Mouse (Mus musculus) liver, postnatal 0 days (tissue): ENCODE results near the gene Gm13290. TPM values are rescaled to one million over a fixed set of nuclear protein-coding genes. Genes with fewer than 3 reads are reported as not detected.
"Not testable (repeated sequence)": the region's sequence is repeated elsewhere in the genome, so short reads cannot be mapped to it uniquely, and the experiment has no call there.

Experiments
- ATAC-seq: fragments of 200-750 bp; cut with Nextera tagmentation; 2 replicates; pipeline ENCODE4 v1.8.0; 2017; ENCODE audit warnings: mild to moderate bottlenecking, moderate library complexity
- DNase-seq: peaks from one replicate; pipeline ENCODE4 v3.0.0-alpha.2; 2016
- H3K27ac ChIP-seq: fragments of 300-500 bp; sonication (generic); 2 replicates; pipeline ENCODE4 v1.5.1; 2014; ENCODE audit warnings: antibody characterized with exemption, moderate library complexity, mild to moderate bottlenecking, low read depth
- H3K27me3 ChIP-seq: fragments of 300-500 bp; sonication (generic); 2 replicates; pipeline ENCODE4 v1.6.1; 2014; ENCODE audit warnings: low read length, control low read depth, mixed read lengths; ENCODE audit not compliant: insufficient read depth
- H3K36me3 ChIP-seq: fragments of 300-500 bp; sonication (generic); replicated peaks from 2 replicates; pipeline ENCODE4 v1.6.1; 2014; ENCODE audit warnings: mild to moderate bottlenecking, control low read depth, low read length, moderate library complexity, mixed read lengths; ENCODE audit not compliant: insufficient read depth
- H3K4me1 ChIP-seq: fragments of 300-500 bp; sonication (generic); 2 replicates; pipeline ENCODE4 v1.6.1; 2014; ENCODE audit warnings: antibody characterized with exemption, mild to moderate bottlenecking, control low read depth; ENCODE audit not compliant: insufficient read depth
- H3K4me2 ChIP-seq: fragments of 300-500 bp; sonication (generic); 2 replicates; pipeline ENCODE4 v1.6.1; 2014; ENCODE audit warnings: low read depth, mild to moderate bottlenecking, low read length, moderate library complexity, mixed read lengths
- H3K4me3 ChIP-seq: fragments of 300-500 bp; sonication (generic); 2 replicates; pipeline ENCODE4 v1.5.1; 2014; ENCODE audit warnings: low read depth, low read length
- H3K9ac ChIP-seq: fragments of 300-500 bp; sonication (generic); replicated peaks from 2 replicates; pipeline ENCODE4 v1.6.1; 2014; ENCODE audit warnings: mild to moderate bottlenecking, moderate library complexity
- H3K9me3 ChIP-seq: fragments of 300-500 bp; sonication (generic); 2 replicates; pipeline ENCODE4 v1.6.1; 2016; ENCODE audit warnings: mild to moderate bottlenecking, control low read depth, low read length, mixed read lengths
- CTCF ChIP-seq: sonication (generic); IDR thresholded peaks from 2 replicates; pipeline ENCODE4 v1.5.1; 2016; ENCODE audit warnings: antibody characterized with exemption, low read depth
- EP300 ChIP-seq: IDR thresholded peaks from 2 replicates; pipeline ENCODE4 v1.6.1; 2016; ENCODE audit warnings: antibody characterized with exemption, low read depth, mild to moderate bottlenecking
- WGBS: fragments of 180-500 bp; shearing (Covaris S2); extraction: QIAGEN DNeasy Blood & Tissue Kit; methylation state at CpG from one replicate; pipeline ENCODE4 v1.1.7; 2014; ENCODE audit not compliant: insufficient replicate concordance; 5-methylcytosine and 5-hydroxymethylcytosine counted together
- polyA plus RNA-seq: library from polyadenylated mRNA; unstranded; fragments of >200 nt; fragmentation: Nextera tagmentation; extraction: Ambion mirVana; gene quantifications from 2 replicates; pipeline ENCODE4 v1.2.1, GENCODE M21; 2015

Gene Gm13290
- polyA plus RNA-seq, 1 experiment from 2014 or later, result not detected

DNA sequence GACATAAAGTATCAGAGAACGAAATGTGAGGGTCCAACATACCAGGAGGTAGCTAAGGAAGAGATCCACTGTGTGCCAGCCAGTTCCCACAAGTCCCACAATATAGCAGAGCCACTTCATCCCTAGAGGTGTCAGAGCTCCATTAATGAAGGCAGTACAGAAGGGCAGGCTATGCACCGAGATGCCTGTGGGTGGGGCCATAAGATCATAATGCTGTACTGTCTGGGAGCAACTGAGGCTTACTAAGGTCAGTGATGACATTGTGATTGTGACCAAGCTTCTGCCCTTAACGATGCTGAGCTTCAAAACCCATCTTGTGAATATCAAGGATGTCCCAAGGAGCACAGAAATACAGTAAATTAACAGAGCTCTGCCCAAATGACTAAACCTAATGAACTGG, 29.4 kb upstream of the Gm13290 start:
- Histone ChIP-seq H3K4me3 (no peak overlapping the region), H3K27ac (no peak overlapping the region), H3K9me3 (no peaks in the 10 kb centered on the region), H3K4me2 (no peak overlapping the region), H3K36me3 (no peaks in the 10 kb centered on the region), H3K27me3 (no peaks in the 10 kb centered on the region), H3K9ac (no peak overlapping the region), H3K4me1 (no peaks in the 10 kb centered on the region)
- WGBS, result 58% methylated on average over 3 of the region's 3 CpGs
- ATAC-seq (no peak), DNase-seq (no peak)
- no peak for TF ChIP-seq EP300
- peak; percentile 44 for TF ChIP-seq CTCF

DNA sequence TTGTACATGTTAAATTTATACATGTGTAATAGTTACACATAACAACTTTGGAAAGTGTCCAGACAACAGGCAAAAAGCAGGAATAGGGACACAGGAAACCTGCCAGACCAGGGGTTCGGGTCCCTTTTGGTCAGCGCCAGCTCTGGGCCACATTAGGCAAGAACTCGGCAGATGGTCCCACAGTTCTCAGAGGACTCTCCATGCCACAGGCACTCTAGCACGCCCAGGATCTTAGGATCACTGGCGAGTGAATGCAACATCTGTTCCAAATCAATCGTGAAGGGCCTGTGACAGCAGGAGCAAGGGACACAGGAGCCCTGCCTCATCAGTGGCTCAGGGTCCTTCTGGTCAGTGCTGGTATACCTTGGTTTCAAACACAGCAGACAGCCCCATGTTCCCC, 23.7 kb upstream of the Gm13290 start:
- Histone ChIP-seq H3K27ac (no peak overlapping the region), H3K36me3 (no peaks in the 10 kb centered on the region), H3K4me3 (no peak overlapping the region), H3K4me1 (no peaks in the 10 kb centered on the region), H3K4me2 (no peak overlapping the region), H3K9me3 (no peaks in the 10 kb centered on the region), H3K27me3 (no peaks in the 10 kb centered on the region), H3K9ac (no peak overlapping the region)
- ATAC-seq (no peak), DNase-seq (no peak)
- TF ChIP-seq CTCF (no peak), EP300 (no peak)
- WGBS, result 77% methylated on average over 6 of the region's 6 CpGs

DNA sequence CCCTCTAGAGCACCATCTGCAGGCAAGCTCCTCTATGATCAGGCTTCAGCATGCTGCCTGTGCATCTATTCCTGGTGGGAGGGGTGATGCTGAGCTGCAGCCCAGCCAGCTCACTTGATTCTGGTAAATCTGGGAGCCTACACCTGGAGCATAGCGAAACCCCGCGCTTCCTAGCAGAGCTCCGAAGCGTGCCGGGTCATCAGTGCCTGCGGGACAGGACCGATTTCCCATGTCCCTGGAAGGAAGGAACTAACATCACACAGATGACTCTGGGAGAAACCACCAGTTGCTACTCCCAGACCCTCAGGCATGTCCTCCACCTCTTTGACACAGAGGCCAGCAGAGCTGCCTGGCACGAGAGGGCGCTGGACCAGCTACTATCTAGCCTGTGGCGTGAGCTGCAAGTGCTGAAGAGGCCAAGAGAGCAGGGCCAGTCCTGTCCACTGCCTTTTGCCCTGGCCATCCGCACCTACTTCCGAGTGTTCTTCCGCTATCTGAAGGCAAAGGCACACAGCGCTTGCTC, 18.8 kb upstream of the Gm13290 start, which contains the start of gene Gm13271:
Gm13271 (plus strand) TSS at position 51 of the 523 bp plus-strand sequence.
- not testable (repeated sequence) for H3K36me3 ChIP-seq, H3K9ac ChIP-seq, H3K4me3 ChIP-seq, H3K4me2 ChIP-seq, ATAC-seq, H3K4me1 ChIP-seq, H3K9me3 ChIP-seq, H3K27ac ChIP-seq, H3K27me3 ChIP-seq, DNase-seq
- peak; percentile 12; the same call in 1 of the 2 replicates for TF ChIP-seq CTCF
- 72% methylated on average over 15 of the region's 15 CpGs for WGBS

DNA sequence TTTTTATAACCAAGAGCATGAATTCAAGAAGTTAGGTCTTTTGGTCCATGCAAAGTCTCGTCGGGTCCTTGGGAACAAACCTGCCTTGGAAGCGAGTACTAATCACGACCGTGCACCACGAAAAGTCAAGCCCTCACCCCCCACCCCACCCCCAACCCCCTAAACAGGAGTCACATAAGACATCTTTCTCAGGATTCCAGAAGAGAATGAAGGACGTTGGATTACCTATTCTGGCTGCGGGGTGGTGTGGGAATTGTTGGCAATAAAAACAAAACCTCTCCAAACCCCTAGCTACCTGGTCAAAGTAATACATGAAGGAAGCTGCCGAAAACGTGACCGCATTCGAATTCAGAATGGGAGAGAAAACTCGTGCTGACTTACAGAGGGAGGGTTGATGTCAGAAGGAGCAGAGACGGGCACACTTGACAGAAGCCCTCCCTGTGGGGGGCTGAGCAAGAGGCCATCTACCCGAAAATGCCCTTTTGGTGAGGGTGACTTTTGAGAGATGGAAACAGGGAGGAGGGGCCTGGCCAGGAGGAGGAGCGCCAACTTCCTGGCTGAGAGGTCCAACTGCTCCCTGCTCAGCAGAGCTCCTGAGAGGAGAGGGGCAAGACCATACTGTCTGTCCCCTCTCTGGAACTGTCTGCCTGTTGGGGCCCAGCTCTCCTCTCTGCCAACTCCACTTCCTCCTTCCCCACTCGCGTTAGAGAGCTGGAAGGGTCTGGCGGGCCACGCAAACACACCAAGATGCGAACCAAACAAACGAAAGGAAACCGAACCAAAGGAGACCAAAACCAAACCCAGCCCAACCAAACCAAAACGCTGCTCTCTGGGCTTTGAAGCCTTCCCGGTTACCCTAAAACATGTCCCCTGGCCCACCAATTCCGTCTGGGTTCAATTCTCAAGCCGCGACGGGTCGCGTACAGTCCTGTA, 16.8 kb upstream of the Gm13290 start:
- not testable (repeated sequence) for H3K9me3 ChIP-seq, H3K4me1 ChIP-seq, H3K36me3 ChIP-seq, ATAC-seq, H3K27me3 ChIP-seq
- peak overlapping the region; percentile 68 for H3K4me3 ChIP-seq
- peak overlapping the region; percentile 77 for H3K9ac ChIP-seq
- peak; percentile 31 for DNase-seq
- 8% methylated on average over 28 of the region's 31 CpGs for WGBS
- peak overlapping the region; percentile 80 for H3K4me2 ChIP-seq
- peak overlapping the region; percentile 93 for H3K27ac ChIP-seq

DNA sequence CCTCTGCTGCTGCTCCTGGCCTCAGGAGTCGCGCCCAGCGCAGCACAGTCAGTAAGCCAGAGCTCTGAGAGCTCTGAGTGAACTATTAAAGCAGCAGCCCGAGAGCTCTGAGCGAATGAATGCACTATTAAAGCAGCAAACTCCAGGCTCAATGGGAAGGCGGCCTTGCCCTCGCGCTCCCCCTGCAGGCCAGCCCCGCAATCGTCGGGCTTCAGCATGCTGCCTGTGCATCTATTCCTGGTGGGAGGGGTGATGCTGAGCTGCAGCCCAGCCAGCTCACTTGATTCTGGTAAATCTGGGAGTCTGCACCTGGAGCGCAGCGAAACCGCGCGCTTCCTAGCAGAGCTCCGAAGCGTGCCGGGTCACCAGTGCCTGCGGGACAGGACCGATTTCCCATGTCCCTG, 16.0 kb upstream of the Gm13290 start:
- H3K4me1 ChIP-seq, H3K27me3 ChIP-seq, H3K9me3 ChIP-seq, H3K36me3 ChIP-seq: not testable (repeated sequence)
- peak; percentile 78 for DNase-seq
- Histone ChIP-seq H3K27ac (peak overlapping the region; percentile 93), H3K4me2 (peak overlapping the region; percentile 80), H3K4me3 (peak overlapping the region; percentile 68), H3K9ac (peak overlapping the region; percentile 77)
- whole genome bisulfite sequencing, result 0% methylated on average over 11 of the region's 21 CpGs
- ATAC-seq, result peak; percentile 100
- TF ChIP-seq CTCF, result peak; percentile 72

DNA sequence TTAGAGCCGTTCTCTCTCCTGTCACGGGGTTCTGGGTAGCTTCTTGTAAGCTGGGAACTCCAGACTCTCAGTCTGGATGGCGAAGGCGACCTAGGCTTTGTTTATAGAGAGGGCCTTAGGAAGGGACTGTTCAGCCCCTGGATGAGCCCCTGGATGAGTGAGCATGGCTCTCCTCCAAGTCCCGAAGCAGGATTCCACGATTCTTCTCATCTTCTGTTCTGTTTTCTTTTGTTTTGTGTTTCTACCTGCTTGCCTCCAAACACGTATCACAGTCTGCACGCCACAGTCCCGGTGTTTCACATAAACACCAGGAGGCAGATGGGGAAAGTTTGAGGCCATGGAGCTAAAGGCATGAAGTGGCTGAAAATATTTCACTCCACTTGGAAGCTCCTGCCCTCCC, 14.9 kb upstream of the Gm13290 start:
- not testable (repeated sequence) for H3K9ac ChIP-seq, DNase-seq, H3K36me3 ChIP-seq, H3K9me3 ChIP-seq, H3K27ac ChIP-seq, H3K27me3 ChIP-seq, H3K4me1 ChIP-seq, H3K4me3 ChIP-seq, ATAC-seq, H3K4me2 ChIP-seq
- WGBS, result 73% methylated on average over 8 of the region's 9 CpGs

DNA sequence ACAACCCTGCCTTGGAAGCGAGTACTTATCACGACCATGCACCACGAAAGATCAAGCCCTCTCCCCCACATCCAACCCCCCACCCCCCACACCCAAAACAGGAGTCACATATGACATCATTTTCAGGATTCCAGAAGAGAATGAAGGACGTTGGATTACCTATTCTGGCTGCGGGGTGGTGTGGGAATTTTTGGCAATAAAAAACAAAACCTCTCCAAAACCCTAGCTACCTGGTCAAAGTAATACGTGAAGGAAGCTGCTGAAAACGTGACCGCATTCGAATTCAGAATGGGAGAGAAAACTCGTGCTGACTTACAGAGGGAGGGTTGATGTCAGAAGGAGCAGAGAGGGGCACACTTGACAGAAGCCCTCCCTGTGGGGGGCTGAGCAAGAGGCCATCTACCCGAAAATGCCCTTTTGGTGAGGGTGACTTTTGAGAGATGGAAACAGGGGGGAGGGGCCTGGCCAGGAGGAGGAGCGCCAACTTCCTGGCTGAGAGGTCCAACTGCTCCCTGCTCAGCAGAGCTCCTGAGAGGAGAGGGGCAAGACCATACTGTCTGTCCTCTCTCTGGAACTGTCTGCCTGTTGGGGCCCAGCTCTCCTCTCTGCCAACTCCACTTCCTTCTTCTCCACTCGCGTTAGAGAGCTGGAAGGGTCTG, 13.9 kb upstream of the Gm13290 start, which contains the start of gene Gm13283:
Gm13283 (plus strand) TSS at position 510 of the 659 bp plus-strand sequence.
- Histone ChIP-seq H3K4me3 (peak within 1 kb of the TSS; percentile 39), H3K27ac (peak within 1 kb of the TSS; percentile 66), H3K4me2 (peak within 1 kb of the TSS; percentile 57)
- WGBS, result 22% methylated on average over 6 of the region's 14 CpGs
- H3K36me3 ChIP-seq, ATAC-seq, DNase-seq, H3K9me3 ChIP-seq, H3K27me3 ChIP-seq, H3K9ac ChIP-seq, H3K4me1 ChIP-seq: not testable (repeated sequence)
